In genomic region chr4:148591637-148592380, GRCm38 (mm10) we compare ENCODE assay signal across 8 mouse cellular contexts. TPM values are rescaled to one million over a fixed set of nuclear protein-coding genes. Genes with fewer than 3 reads are reported as not detected.
DNase-seq lines count a peak whose midpoint lies in the region; ATAC-seq and TF ChIP-seq lines count a peak whose summit lies in the region.

No protein-coding gene starts in this region.

- peak overlapping the region; percentile 84 for H3K4me2 ChIP-seq in hindbrain, embryonic 16.5 days (ENCODE audit: low read length)

- H3K27me3 ChIP-seq in hindbrain, embryonic 16.5 days (replicated peaks; ENCODE audit: control insufficient read depth, insufficient read depth, low read length): no peaks in the 10 kb centered on the region
- no peaks in the 10 kb centered on the region for H3K27me3 ChIP-seq in midbrain, embryonic 10.5 days (ENCODE audit: low read depth, poor library complexity, severe bottlenecking)

- TF ChIP-seq CTCF in layer of hippocampus, adult 2 months (conservative IDR thresholded peaks at IDR 0.05): no peak

- H3K27ac ChIP-seq in layer of hippocampus, adult 2 months: peak overlapping the region; percentile 91
- H3K27ac ChIP-seq in hindbrain, embryonic 16.5 days (ENCODE audit: low read depth, low read length): peak overlapping the region; percentile 72
- peak overlapping the region; percentile 93 for H3K27ac ChIP-seq in midbrain, embryonic 10.5 days (replicated peaks)

- H3K4me1 ChIP-seq in hindbrain, embryonic 16.5 days (ENCODE audit: control insufficient read depth, insufficient read depth, low read depth, low read length): peaks cover 11% of the 10 kb centered on the region
- H3K4me1 ChIP-seq in midbrain, embryonic 10.5 days: peaks cover 25% of the 10 kb centered on the region

- under 1% methylated on average over 53 of the region's 53 CpGs for WGBS in hindbrain, embryonic 16.5 days
- under 1% methylated on average over 53 of the region's 53 CpGs for WGBS in midbrain, embryonic 10.5 days

- peaks cover 25% of the 10 kb centered on the region for H3K36me3 ChIP-seq in hindbrain, embryonic 16.5 days (ENCODE audit: control insufficient read depth, insufficient read depth, low read length)
- H3K36me3 ChIP-seq in midbrain, embryonic 10.5 days: peaks cover 45% of the 10 kb centered on the region

- peak; percentile 57 for ATAC-seq in hindbrain, embryonic 16.5 days
- no peak for ATAC-seq in cerebellum, adult (ENCODE audit: insufficient number of reproducible peaks, low FRiP score, low TSS enrichment)

- H3K4me3 ChIP-seq in layer of hippocampus, adult 2 months: peak overlapping the region; percentile 94
- H3K4me3 ChIP-seq in hindbrain, embryonic 16.5 days (ENCODE audit: low read length): peak overlapping the region; percentile 96
- peak overlapping the region; percentile 98 for H3K4me3 ChIP-seq in midbrain, embryonic 10.5 days

- peak overlapping the region; percentile 77 for H3K9ac ChIP-seq in hindbrain, embryonic 16.5 days (ENCODE audit: low read depth, low read length)

- no peaks in the 10 kb centered on the region for H3K9me3 ChIP-seq in hindbrain, embryonic 16.5 days (ENCODE audit: control insufficient read depth, low read length)
- H3K9me3 ChIP-seq in midbrain, embryonic 10.5 days (replicated peaks): no peaks in the 10 kb centered on the region

- no peak for DNase-seq in layer of hippocampus, adult 2 months (ENCODE audit: low spot score in 2 of 2)
- DNase-seq in layer of hippocampus, adult 18-20 months (ENCODE audit: low spot score in 2 of 2): no peak
- peak; percentile 60 for DNase-seq in Muller cell, postnatal 12 days (ENCODE audit: inconsistent ontology term)
- peak; percentile 16 for DNase-seq in embryo, embryonic 11.5 days (ENCODE audit: low read depth, low spot score)
- DNase-seq in midbrain, embryonic 10.5 days (ENCODE audit: low spot score): no peak
- no peak for DNase-seq in urinary bladder, postnatal 14 days (ENCODE audit: low spot score)

RNA-seq across cellular contexts. Expression of gene Srm, which starts 0.5 kb away (rescaled TPM):
- total RNA-seq in layer of hippocampus, adult 2 months (2021): 10 to 100 TPM; 68.1 to 70.2 TPM
- total RNA-seq in layer of hippocampus, adult 18-20 months (2021): 10 to 100 TPM; 70.4 to 71.7 TPM
- polyA plus RNA-seq in hindbrain, embryonic 16.5 days (2015; fragmentation: Nextera tagmentation; extraction: Ambion mirVana): 179 and 186 TPM in 2 replicates
- polyA plus RNA-seq in midbrain, embryonic 10.5 days (2016; fragmentation: Nextera tagmentation; extraction: Ambion mirVana): 191 and 236 TPM in 2 replicates

RNA-seq across cellular contexts. Expression of gene Masp2, which starts 10.5 kb away (rescaled TPM):
- total RNA-seq in layer of hippocampus, adult 2 months (2021): 1 to 10 TPM; 3.8 to 5.4 TPM
- 1 to 10 TPM; 3.4 to 3.9 TPM for total RNA-seq in layer of hippocampus, adult 18-20 months (2021)
- polyA plus RNA-seq in hindbrain, embryonic 16.5 days (2015; fragmentation: Nextera tagmentation; extraction: Ambion mirVana): 0.72 and 0.95 TPM in 2 replicates
- polyA plus RNA-seq in midbrain, embryonic 10.5 days (2016; fragmentation: Nextera tagmentation; extraction: Ambion mirVana): 0.12 and 0.45 TPM in 2 replicates

RNA-seq across cellular contexts. Expression of gene Exosc10, which starts 33.6 kb away (rescaled TPM):
- 10 to 100 TPM; 49.0 to 56.8 TPM for total RNA-seq in layer of hippocampus, adult 2 months (2021)
- 10 to 100 TPM; 47.7 to 51.5 TPM for total RNA-seq in layer of hippocampus, adult 18-20 months (2021)
- 84.8 and 92.4 TPM in 2 replicates for polyA plus RNA-seq in hindbrain, embryonic 16.5 days (2015; fragmentation: Nextera tagmentation; extraction: Ambion mirVana)
- polyA plus RNA-seq in midbrain, embryonic 10.5 days (2016; fragmentation: Nextera tagmentation; extraction: Ambion mirVana): 96.2 and 98.8 TPM in 2 replicates

RNA-seq across cellular contexts. Expression of gene Tardbp, which starts 35.0 kb away (rescaled TPM):
- total RNA-seq in layer of hippocampus, adult 2 months (2021): 100 to 1,000 TPM; 233 to 237 TPM
- total RNA-seq in layer of hippocampus, adult 18-20 months (2021): 100 to 1,000 TPM; 195 to 227 TPM
- 157 and 162 TPM in 2 replicates for polyA plus RNA-seq in hindbrain, embryonic 16.5 days (2015; fragmentation: Nextera tagmentation; extraction: Ambion mirVana)
- polyA plus RNA-seq in midbrain, embryonic 10.5 days (2016; fragmentation: Nextera tagmentation; extraction: Ambion mirVana): 427 and 457 TPM in 2 replicates

RNA-seq across cellular contexts. Expression of gene Gm572, which starts 51.3 kb away (rescaled TPM):
- total RNA-seq in layer of hippocampus, adult 2 months (2021): not detected
- total RNA-seq in layer of hippocampus, adult 18-20 months (2021): not detected
- not detected in 2 replicates for polyA plus RNA-seq in hindbrain, embryonic 16.5 days (2015; fragmentation: Nextera tagmentation; extraction: Ambion mirVana)
- polyA plus RNA-seq in midbrain, embryonic 10.5 days (2016; fragmentation: Nextera tagmentation; extraction: Ambion mirVana): 0.09 TPM in 1 of 2 replicates, not detected in the other

Comparison
In these comparisons a context has a peak if more than half of its experiments do, and no peak if none do; other contexts are left out.
1. DNase-seq: peak in Muller cell, postnatal 12 days (single experiment) and embryo, embryonic 11.5 days (single experiment); none in layer of hippocampus, adult 2 months (0 of 2), layer of hippocampus, adult 18-20 months (0 of 2), midbrain, embryonic 10.5 days (single experiment) and urinary bladder, postnatal 14 days (single experiment).
2. Peak in every context shown above with its lines, with median percentiles within 50 percentile points of each other: H3K27ac ChIP-seq and H3K4me3 ChIP-seq.